Mouse (Mus musculus) gastrocnemius, postnatal 4 days (tissue): Measurements from ENCODE around the gene Foxl2. TPM values are rescaled to one million over a fixed set of nuclear protein-coding genes. Genes with fewer than 3 reads are reported as not detected.

Experiments
- DNase-seq, 2 experiments: peaks; one replicate each; pipeline ENCODE4 v3.0.0; 2021 to 2022; ENCODE audit warnings: low spot score in 2 of 2, mixed read lengths in 2 of 2
- total RNA-seq, 2 experiments: library from RNA; stranded (reverse); gene quantifications; 2 replicates each; pipeline ENCODE4 v1.2.3; 2021

The Foxl2 gene
- total RNA-seq, 2 experiments from 2014 or later, result not detected

DNA sequence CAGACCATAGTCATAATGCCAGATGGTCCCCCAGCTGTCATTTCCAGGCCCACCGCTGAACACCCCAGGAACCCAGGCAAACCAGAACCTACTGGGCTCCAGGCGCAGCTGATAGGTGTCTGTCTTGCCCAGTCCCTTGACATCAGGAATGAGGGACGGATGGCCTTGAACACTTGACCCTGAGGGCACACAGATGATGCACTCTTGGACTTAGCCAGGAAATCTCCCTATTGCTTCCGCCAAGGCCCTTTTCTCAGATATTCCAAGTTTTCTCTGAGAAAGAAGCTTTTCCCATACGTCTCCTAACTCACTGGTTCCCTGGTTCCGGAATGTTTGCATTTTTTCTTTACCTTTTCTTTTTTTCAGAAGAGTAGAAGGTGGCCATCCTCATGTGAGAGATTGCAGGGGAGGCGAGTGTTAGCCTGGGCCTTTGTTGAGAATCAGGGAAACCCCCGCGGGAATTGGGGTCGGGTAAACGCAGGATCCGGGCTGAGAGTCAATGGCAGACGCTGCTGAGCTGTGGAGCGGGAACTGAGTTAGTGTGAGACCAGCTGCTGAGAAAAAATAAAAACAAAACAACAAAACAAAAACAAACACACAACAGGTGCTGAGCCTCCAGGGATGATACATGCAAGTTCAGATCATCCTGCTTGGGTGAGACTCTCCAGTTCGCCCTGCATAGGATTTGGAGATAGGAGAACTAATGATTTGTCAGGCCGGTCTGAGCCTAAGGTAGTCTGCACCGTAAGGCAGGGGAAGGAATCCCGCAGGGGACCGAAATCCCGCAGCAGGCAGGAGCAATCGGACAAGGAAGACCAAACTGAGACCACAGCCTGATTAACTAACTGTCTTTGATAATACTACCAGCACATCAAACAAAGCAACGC lies 6.7 kb downstream of the Foxl2 start:
- DNase-seq, result no peak

- DNase-seq, result no peak
Observed at GRCm38 (mm10) chr9:98962478-98963142, 7.5 kb downstream of the Foxl2 start.

GRCm38 (mm10) chr9:98963661-98964060 lies 8.6 kb downstream of the Foxl2 start:
- no peak for DNase-seq

DNA sequence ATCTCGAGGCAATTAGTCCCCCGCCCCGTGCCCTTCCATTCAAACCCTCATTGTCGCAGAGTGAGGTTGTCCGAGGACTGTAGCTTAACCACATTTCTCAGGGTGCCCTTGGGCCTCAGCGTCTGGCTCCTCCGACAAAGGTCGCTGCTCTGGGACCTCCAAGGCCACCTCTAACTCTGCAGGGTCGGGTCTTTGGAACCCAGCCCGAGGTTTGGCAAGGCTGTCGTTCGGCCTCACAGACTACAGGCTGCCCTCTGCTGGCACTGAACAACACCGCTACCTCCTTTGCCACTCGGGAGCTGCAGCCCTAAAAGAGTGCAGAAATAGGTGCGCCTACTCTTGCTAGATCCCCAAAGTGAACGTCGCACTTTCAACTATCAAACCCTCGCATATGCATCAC lies 10.0 kb downstream of the Foxl2 start:
- DNase-seq, result no peak

DNA sequence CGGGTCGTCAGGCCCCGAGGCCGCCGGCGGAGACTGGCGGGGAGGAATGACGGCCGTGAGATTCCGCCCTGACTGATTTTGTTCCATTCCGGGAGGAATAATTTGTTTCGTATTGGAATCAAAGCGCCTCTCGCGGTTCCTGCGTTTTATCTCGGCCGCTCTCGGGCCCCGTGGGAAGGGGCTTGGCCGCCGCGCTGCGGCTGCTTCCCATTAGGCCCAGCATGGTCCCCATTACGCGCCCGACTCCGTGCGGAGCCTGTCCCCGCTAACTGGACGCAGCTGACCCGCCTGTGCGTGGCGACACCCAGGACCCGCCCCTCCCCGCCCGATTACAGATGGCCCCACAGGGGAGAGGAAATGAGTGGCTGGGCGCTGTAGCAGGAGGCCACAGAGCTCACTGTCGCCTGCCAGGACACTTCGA lies 18.0 kb downstream of the Foxl2 start:
- DNase-seq, result no peak

DNA sequence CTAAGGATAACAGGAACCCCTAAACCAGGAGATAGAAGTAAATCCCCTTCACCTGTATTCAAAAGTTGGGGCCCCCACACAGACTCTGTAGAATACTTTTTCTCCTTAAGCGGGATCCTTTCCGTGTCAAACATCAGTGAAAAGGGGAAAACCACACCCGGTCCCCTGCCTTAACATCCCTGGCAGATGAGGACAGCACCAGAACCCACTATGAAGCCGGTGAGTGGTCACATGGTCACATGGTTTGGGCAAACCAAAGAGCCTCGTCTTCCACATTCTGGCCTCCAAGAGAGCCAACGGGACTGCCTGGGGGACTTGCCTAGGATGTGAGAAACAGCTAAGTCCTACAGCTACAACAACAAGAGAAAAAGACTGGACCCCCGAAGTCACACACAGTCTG lies 18.5 kb downstream of the Foxl2 start:
- DNase-seq, result no peak

GRCm38 (mm10) chr9:98974898-98975297 lies 19.8 kb downstream of the Foxl2 start:
- DNase-seq, result no peak

GRCm38 (mm10) chr9:98976081-98976480 lies 21.0 kb downstream of the Foxl2 start:
- no peak for DNase-seq

- DNase-seq, result no peak
Observed at GRCm38 (mm10) chr9:98976520-98976919, 21.4 kb downstream of the Foxl2 start.

DNA sequence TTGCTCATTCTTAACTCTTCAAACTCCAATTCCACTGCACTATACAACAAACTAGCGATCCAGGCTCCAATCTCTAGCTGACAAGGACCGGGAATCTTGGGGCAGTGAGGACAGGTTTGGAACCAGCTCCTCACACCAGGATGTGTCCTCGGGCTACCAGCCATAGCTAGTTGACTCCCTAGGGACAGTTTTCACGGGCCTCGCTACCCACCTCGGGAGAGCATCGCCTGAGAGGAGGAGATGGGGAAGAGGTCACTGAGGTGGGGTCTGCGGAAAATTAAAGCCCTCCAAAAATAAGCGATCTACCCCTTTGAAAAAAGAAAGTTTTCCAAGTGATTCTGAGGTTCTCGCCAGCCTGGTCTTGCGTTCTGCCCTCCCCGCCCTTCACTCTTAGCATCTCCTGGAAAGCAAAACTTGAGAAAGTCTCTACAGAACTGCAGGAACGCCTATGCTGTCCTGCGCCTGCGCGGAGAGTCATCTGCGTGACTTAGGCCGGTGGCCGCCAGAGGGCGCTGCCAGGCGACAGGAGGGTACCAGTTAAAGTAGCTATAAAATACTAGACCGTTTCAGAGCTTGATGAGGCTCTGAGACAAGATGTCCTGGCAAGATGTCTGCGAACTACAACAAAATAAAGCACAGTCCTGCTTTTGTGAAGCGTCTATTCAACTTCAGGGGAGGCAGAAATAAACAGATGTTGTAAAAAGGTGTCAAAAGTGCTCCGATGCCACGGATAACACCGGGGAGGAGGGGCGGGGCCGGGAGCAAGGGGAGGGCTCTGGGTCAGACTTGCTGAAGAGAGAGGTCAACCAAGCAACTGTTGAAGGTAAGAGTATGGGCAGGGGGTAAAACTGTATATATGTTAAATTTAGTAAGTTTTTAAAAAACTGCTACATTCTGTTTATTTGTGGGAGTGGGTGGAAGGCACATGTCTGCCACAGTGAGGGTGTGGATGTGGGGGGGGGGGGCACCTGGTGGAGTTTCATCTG lies 24.6 kb downstream of the Foxl2 start:
- peak; percentile 74 to 84 for DNase-seq

DNA sequence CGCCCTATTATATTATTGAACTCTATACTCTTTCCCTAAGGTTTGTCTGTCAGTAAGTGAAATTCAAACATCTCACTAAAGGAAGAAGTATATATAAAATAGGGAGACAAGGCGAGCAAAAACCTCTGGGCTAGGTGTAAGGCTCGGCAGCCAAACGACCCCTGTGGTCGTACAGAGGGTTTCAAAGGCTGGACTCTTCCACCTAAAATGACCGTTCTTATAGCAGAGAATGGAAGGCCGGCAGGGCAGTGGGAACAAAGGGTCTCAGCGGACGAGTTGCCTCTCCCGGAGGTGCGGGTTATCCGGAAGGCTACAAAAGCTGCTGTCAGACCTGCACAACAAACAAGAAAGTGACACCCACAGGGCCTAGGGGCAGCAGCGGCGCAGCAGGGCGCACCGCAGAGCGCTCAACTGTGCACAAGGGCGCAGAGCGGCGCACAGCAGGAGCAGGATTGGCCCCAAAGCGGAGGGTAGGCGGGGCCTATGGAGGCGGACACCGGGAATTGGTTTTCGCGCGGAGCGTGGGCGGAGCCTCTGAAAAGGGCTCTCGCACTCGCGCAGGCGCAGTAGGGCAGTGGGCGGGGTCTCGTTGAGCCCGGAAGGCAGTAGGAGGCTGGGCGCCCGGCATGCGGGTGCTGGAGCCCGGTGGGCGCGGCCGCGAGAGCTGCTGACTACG lies 30.9 kb downstream of the Foxl2 start, which contains the start of gene Faim:
Faim (plus strand) TSS at position 574 of the 676 bp plus-strand sequence.
- DNase-seq, result peak; percentile 100

- DNase-seq, result peak in 1 of 2 experiments; percentile 25
Observed at GRCm38 (mm10) chr9:98986476-98987096, 31.5 kb downstream of the Foxl2 start.

DNA sequence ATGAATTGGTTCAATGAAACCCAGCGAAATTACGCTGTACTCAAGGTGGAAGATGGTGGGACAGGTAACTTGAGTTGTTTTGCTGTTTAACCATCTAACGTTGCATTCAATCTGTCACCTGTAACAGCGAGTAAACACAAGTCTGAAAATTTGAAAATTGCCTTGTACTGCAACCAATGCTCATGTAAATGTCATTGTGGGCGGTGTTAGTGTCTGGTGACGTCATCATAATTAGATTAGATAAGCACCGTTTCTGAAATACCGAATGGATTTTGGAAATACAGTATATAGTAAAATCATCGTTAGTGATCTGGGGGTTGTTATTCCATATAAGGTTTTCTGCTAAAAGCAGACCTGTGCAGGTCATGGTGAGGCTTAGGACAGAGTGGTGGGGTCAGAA lies 32.0 kb downstream of the Foxl2 start:
- DNase-seq, result no peak

DNA sequence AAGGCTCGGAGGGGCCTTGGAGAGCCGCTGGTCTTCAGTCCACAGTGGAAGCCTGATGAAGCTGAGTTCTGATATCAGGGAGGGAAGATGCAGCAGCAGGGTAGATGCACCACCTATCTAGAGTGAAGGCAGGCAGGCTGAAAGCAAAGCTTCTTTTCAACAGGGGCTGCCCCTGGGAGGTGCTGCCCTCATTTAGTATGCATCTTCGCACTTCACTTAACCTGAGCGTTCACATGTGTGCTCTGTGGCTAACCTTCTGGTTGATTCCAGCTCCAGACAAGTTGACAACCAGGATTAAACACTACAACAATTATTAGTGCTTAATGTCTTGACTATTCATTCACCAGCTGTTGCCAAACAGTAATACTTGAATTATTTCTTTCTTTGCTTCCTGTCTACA lies 39.0 kb downstream of the Foxl2 start:
- DNase-seq, result no peak

GRCm38 (mm10) chr9:98999881-99000339 lies 44.8 kb downstream of the Foxl2 start:
- no peak for DNase-seq

DNA sequence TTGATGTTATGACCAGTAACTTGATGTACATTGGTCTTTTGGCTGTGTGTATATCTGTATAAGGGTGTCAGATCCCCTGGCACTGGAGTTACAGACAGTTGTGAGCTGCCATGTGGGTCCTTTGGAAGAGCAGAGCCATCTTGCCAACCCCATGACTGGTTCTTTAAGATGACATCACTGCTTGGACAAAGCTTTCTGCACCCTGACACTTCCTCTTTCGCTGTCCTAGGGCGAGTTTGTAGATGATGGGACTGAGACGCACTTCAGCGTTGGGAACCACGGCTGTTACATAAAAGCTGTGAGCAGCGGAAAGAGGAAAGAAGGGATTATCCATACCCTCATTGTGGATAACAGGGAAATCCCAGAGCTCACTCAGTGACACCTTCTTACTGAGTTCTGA lies 46.2 kb downstream of the Foxl2 start:
- DNase-seq, result no peak
